Mouse (Mus musculus): ENCODE results near the gene Bfsp1.

Bfsp1 gene

DNA sequence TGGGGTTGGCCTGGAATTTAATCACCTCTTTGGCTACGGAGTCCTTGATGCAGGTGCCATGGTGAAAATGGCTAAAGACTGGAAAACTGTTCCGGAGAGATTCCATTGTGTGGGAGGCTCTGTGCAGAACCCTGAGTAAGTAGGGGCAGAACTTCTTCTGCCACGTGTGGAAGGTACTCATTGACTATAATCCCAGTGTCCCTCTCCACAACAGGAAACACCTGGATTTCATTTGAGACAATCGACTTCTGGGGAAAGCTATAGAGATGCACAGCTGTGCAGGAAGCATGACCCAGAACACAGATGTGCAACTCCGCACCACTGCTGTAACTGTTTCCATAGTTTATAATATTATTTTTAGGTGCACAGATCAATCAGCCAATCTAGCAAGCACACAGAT, 61.9 kb downstream of the Bfsp1 start:
- DNase-seq (ENCODE audit: low read depth, low spot score), result no peak

DNA sequence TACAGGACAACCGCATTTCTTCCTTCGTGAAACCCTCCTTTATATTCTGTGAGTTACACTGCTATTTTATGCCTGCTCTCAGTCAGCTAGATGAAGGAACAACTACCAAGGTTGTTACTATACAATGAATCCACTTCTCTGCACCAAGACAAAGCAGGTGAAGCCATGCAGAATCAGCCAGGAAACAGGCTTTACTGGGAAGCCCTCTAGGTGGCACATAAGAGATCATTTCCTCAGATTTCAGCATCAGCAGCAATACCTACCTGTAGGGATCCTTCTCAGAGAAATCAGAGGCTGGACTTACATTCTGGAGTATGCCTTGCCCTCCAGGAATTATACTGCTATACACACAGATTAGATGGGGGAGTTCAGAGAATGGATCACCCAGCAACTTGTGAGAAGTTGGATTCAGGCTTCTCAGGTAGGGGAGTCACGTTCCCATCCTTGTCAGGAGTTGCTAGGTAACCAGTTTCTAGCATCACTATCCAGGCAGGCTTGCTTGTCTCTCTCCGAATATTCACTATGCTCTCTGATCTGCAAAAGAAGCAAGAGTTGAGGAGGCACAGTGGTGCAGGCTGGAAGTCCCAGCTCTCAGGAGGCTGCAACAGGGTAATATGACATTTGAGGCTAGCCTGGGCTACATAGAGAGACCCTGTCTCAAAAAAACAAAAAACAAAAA, 66.5 kb downstream of the Bfsp1 start:
- DNase-seq (ENCODE audit: low read depth, low spot score), result no peak

DNA sequence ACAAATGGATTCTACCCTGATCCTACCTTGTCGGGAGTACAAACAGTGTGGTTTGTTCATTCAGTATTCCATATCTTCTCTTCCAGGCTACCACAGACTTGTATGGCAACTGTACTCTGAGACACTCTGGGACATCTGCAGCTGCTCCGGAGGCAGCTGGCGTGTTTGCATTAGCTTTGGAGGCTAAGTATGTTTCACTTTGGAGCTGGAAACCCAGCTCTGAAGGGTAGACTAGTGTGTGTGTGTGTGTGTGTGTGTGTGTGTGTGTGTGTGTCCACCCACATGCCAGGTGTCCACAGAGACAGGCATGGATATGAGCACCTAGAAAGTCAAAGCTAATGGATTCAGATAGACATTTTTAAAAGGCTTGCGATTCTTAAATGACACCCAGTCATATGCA, 67.1 kb downstream of the Bfsp1 start:
- peak; percentile 48 for DNase-seq (ENCODE audit: low read depth, low spot score)

DNA sequence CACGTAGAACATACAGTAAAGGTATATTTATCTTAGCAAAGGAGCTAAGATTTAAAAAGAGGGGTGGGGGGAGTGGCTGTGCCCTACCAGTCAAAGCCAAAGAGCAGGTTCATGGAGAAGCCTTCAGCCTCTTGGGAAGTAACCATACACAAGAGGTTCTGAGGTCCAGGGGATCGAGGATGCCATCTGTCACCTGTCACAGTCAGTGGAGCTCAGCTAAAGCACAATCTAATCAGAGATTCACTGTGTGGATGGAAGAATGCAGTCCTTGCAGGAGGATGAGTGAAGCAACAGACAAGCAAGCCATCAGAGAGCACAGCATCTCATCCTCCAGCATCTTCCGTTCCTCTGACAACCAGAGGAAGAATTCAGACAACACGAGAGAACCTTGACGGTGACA, 73.1 kb downstream of the Bfsp1 start:
- no peak for DNase-seq (ENCODE audit: low read depth, low spot score)

DNA sequence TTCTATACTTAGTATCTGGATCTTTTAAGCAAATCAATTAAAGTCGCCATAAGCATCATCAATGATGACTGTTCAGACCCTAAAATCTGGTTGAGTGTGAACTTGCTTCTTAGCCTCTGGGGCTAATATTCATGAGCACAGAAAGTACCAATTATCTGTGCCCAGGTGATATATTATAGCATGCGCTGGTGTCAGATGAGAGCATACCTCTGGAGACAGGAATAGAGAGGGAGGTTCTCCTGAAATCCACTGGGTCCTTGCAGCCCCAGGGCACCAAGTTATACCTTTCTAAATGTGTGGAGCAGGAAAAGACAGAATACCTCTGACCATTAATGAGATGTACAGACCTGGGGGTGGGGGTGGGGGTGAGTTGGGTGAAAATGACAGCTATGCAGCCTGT, 82.7 kb downstream of the Bfsp1 start:
- DNase-seq (ENCODE audit: low read depth, low spot score), result no peak
